Mouse (Mus musculus): Measurements from ENCODE around the gene Enho.

GRCm38 (mm10) chr4:41677006-41677629 lies 37.0 kb upstream of the Enho start:
- no peak for TF ChIP-seq ZC3H11A (IDR thresholded peaks at IDR 0.05; ENCODE audit: borderline replicate concordance, low read depth, low read length)
- TF ChIP-seq MAFK (IDR thresholded peaks at IDR 0.05; ENCODE audit: insufficient read depth, low read depth, low read length) = no peak
- no peak for TF ChIP-seq HCFC1 (IDR thresholded peaks at IDR 0.05; ENCODE audit: borderline replicate concordance, insufficient read depth, low read length)
- no peak for TF ChIP-seq CHD2 (IDR thresholded peaks at IDR 0.05; ENCODE audit: low read depth, low read length)
